Mouse (Mus musculus): ENCODE data around the gene Daam1. TPM values are rescaled to one million over a fixed set of nuclear protein-coding genes. Genes with fewer than 3 reads are reported as not detected.
"Not testable (repeated sequence)": the region's sequence is repeated elsewhere in the genome, so short reads cannot be mapped to it uniquely, and the experiment has no call there.

Gene Daam1
- total RNA-seq, 2 experiments from 2014 or later, result 8.0 to 12.8 TPM

GRCm38 (mm10) chr12:71837576-71837975 lies 6.7 kb downstream of the Daam1 start:
- TF ChIP-seq CTCF (IDR thresholded peaks at IDR 0.05), result no peak
- no peak for DNase-seq
- Histone ChIP-seq H3K27ac (0 out of 2 replicates have a peak overlapping the region, but pooled peaks have one; percentile 4), H3K4me3 (no peak overlapping the region)
- intact Hi-C loops (cut with DNase I), result no loop called here

GRCm38 (mm10) chr12:71838230-71838629 lies 7.4 kb downstream of the Daam1 start:
- no peak for DNase-seq
- intact Hi-C loops (cut with DNase I), result no loop called here
- TF ChIP-seq CTCF (IDR thresholded peaks at IDR 0.05), result no peak
- H3K27ac ChIP-seq, result peak overlapping the region; percentile 20; the same call in 1 of the 2 replicates
- no peak overlapping the region for H3K4me3 ChIP-seq

- Histone ChIP-seq H3K27ac (peak overlapping the region; percentile 52; the same call in 1 of the 2 replicates), H3K4me3 (no peak overlapping the region)
- no peak for TF ChIP-seq CTCF (IDR thresholded peaks at IDR 0.05)
- intact Hi-C loops (cut with DNase I), result no loop called here
- no peak for DNase-seq
Observed at GRCm38 (mm10) chr12:71839653-71840052, 8.8 kb downstream of the Daam1 start.

GRCm38 (mm10) chr12:71840430-71841186 lies 9.7 kb downstream of the Daam1 start:
- intact Hi-C loops (cut with DNase I), result no loop called here
- Histone ChIP-seq H3K4me3 (no peak overlapping the region), H3K27ac (peak overlapping the region; percentile 52)
- TF ChIP-seq CTCF (IDR thresholded peaks at IDR 0.05), result no peak
- DNase-seq, result no peak

- peak; percentile 55 for DNase-seq
- intact Hi-C loops (cut with DNase I), result no loop called here
- TF ChIP-seq CTCF (IDR thresholded peaks at IDR 0.05), result no peak
- Histone ChIP-seq H3K4me3 (no peak overlapping the region), H3K27ac (peak overlapping the region; percentile 53)
Observed at GRCm38 (mm10) chr12:71842006-71842405, 11.1 kb downstream of the Daam1 start.

GRCm38 (mm10) chr12:71842588-71842987 lies 11.7 kb downstream of the Daam1 start:
- Histone ChIP-seq H3K27ac (peak overlapping the region; percentile 38; the same call in 1 of the 2 replicates), H3K4me3 (no peak overlapping the region)
- intact Hi-C loops (cut with DNase I), result no loop called here
- TF ChIP-seq CTCF (IDR thresholded peaks at IDR 0.05), result no peak
- no peak for DNase-seq

- intact Hi-C loops (cut with DNase I), result no loop called here
- no peak for TF ChIP-seq CTCF (IDR thresholded peaks at IDR 0.05)
- Histone ChIP-seq H3K27ac (no peak overlapping the region), H3K4me3 (no peak overlapping the region)
- no peak for DNase-seq
Observed at GRCm38 (mm10) chr12:71845486-71845885, 14.6 kb downstream of the Daam1 start.

GRCm38 (mm10) chr12:71846416-71846815 lies 15.5 kb downstream of the Daam1 start:
- H3K4me3 ChIP-seq; intact Hi-C loops (cut with DNase I); DNase-seq; H3K27ac ChIP-seq: not testable (repeated sequence)

GRCm38 (mm10) chr12:71847024-71847423 lies 16.1 kb downstream of the Daam1 start:
- H3K27ac ChIP-seq; intact Hi-C loops (cut with DNase I); H3K4me3 ChIP-seq; DNase-seq: not testable (repeated sequence)

GRCm38 (mm10) chr12:71847617-71848016 lies 16.7 kb downstream of the Daam1 start:
- 0 out of 2 replicates have a peak overlapping the region, but pooled peaks have one; percentile 20 for H3K27ac ChIP-seq
- no peak overlapping the region for H3K4me3 ChIP-seq
- TF ChIP-seq CTCF (IDR thresholded peaks at IDR 0.05), result no peak
- DNase-seq, result no peak
- intact Hi-C loops (cut with DNase I), result no loop called here

GRCm38 (mm10) chr12:71848037-71848776 lies 17.3 kb downstream of the Daam1 start:
- 0 out of 2 replicates have a peak overlapping the region, but pooled peaks have one; percentile 20 for H3K27ac ChIP-seq
- H3K4me3 ChIP-seq, result no peak overlapping the region
- intact Hi-C loops (cut with DNase I), result no loop called here
- TF ChIP-seq CTCF (IDR thresholded peaks at IDR 0.05), result no peak
- DNase-seq, result no peak

GRCm38 (mm10) chr12:71849051-71849450 lies 18.2 kb downstream of the Daam1 start:
- TF ChIP-seq CTCF (IDR thresholded peaks at IDR 0.05), result no peak
- no peak for DNase-seq
- intact Hi-C loops (cut with DNase I), result no loop called here
- H3K27ac ChIP-seq, result peak overlapping the region; percentile 24; the same call in 1 of the 2 replicates
- H3K4me3 ChIP-seq, result no peak overlapping the region

GRCm38 (mm10) chr12:71850135-71850534 lies 19.3 kb downstream of the Daam1 start:
- no peak overlapping the region for H3K4me3 ChIP-seq
- intact Hi-C loops (cut with DNase I), result no loop called here

More at GRCm38 (mm10) chr12:71850135-71850534, 19.3 kb downstream of the Daam1 start:
- TF ChIP-seq CTCF (IDR thresholded peaks at IDR 0.05), result no peak
- no peak overlapping the region for H3K27ac ChIP-seq
- no peak for DNase-seq
